Mouse (Mus musculus) cerebellum, adult (tissue): ENCODE results near the gene Slc3a2.

Experiments
- ATAC-seq: cut with Nextera tagmentation; 2 replicates; pipeline ENCODE4 v1.9.2; 2017; ENCODE audit warnings: mild to moderate bottlenecking, moderate library complexity, mixed read lengths; ENCODE audit not compliant: insufficient number of reproducible peaks, low FRiP score, low TSS enrichment

Slc3a2 gene

GRCm38 (mm10) chr19:8722907-8723573 lies at the start of gene Slc3a2:
Gene Slc3a2, minus strand, starts transcription at chr19:8723369.
- ATAC-seq, result peak; percentile 91

- peak; percentile 52; the same call in 1 of the 2 replicates for ATAC-seq
These were observed 47.5 kb upstream of the Slc3a2 start, which contains the start of gene Tmem223 for GRCm38 (mm10) chr19:8770567-8771270. Gene Tmem223, plus strand, starts transcription at chr19:8770996.

- ATAC-seq, result no peak
These were observed 42.4 kb upstream of the Slc3a2 start for GRCm38 (mm10) chr19:8765562-8765961.

GRCm38 (mm10) chr19:8763276-8763675 lies 40.1 kb upstream of the Slc3a2 start:
- ATAC-seq, result no peak

- no peak for ATAC-seq
These were observed 37.6 kb upstream of the Slc3a2 start for GRCm38 (mm10) chr19:8760757-8761156.

- ATAC-seq, result no peak
These were observed 35.7 kb upstream of the Slc3a2 start for GRCm38 (mm10) chr19:8758899-8759298.

- no peak for ATAC-seq
These were observed 34.4 kb upstream of the Slc3a2 start for GRCm38 (mm10) chr19:8757471-8757998.

GRCm38 (mm10) chr19:8756635-8757387 lies 33.6 kb upstream of the Slc3a2 start, which contains the start of gene Nxf1:
Gene Nxf1, plus strand, starts transcription at chr19:8757073.
- ATAC-seq, result peak; percentile 93

- no peak for ATAC-seq
These were observed 32.5 kb upstream of the Slc3a2 start for GRCm38 (mm10) chr19:8755652-8756051.

GRCm38 (mm10) chr19:8747368-8747767 lies 24.2 kb upstream of the Slc3a2 start:
- no peak for ATAC-seq

- no peak for ATAC-seq
These were observed 22.2 kb upstream of the Slc3a2 start for GRCm38 (mm10) chr19:8745382-8745781.

GRCm38 (mm10) chr19:8742176-8742575 lies 19.0 kb upstream of the Slc3a2 start:
- ATAC-seq, result no peak

GRCm38 (mm10) chr19:8741243-8741869 lies 18.2 kb upstream of the Slc3a2 start, which contains the start of gene Stx5a:
Gene Stx5a, plus strand, starts transcription at chr19:8741413.
- ATAC-seq, result peak; percentile 96

GRCm38 (mm10) chr19:8740603-8741002 lies 17.4 kb upstream of the Slc3a2 start, which contains the start of gene 1700092M07Rik:
Gene 1700092M07Rik, plus strand, starts transcription at chr19:8740718.
- ATAC-seq, result no peak

GRCm38 (mm10) chr19:8739646-8740045 lies 16.5 kb upstream of the Slc3a2 start:
- ATAC-seq, result no peak

- no peak for ATAC-seq
These were observed 15.7 kb upstream of the Slc3a2 start for GRCm38 (mm10) chr19:8738911-8739310.

GRCm38 (mm10) chr19:8736160-8736467 lies 12.9 kb upstream of the Slc3a2 start:
- ATAC-seq, result no peak

- ATAC-seq, result peak; percentile 64; the same call in 1 of the 2 replicates
These were observed 12.4 kb upstream of the Slc3a2 start, which contains the start of gene Wdr74 for GRCm38 (mm10) chr19:8735389-8736159. Gene Wdr74, plus strand, starts transcription at chr19:8735827.

- no peak for ATAC-seq
These were observed 11.2 kb upstream of the Slc3a2 start for GRCm38 (mm10) chr19:8734334-8734733.
